Mouse (Mus musculus): ENCODE results near the gene Mad1l1. TPM values are rescaled to one million over a fixed set of nuclear protein-coding genes. Genes with fewer than 3 reads are reported as not detected.

The Mad1l1 gene
- polyA plus RNA-seq, 1 experiment from 2014 or later, result 27.8 TPM

DNA sequence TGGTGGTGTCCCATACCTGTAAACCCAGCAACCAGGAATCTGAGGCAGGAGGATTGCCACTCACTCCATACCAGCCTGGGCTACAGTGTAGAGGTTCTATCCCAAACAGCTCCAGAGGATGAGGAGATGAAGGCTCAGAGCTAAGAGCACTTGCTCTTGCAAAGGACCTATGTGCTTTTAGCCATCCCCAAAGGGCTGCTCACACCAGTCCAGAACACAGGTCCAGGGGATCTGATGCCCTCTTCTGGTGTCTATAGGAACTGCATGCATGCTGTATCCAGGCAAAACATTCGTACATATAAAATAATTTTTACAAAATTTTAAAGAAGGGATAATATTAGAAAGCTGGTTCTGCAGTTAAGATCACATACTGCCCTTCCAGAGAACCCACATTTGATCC is 15.3 kb upstream of the Mad1l1 start:
- Histone ChIP-seq H3K9ac (ENCODE audit: low read length) (no peak overlapping the region), H3K27ac (ENCODE audit: low read length) (no peak overlapping the region), H3K27me3 (ENCODE audit: control insufficient read depth, insufficient read depth, low read length) (no peaks in the 10 kb centered on the region), H3K4me3 (ENCODE audit: low read length) (no peak overlapping the region), H3K9me3 (replicated peaks; ENCODE audit: control insufficient read depth, low read length) (no peaks in the 10 kb centered on the region), H3K4me1 (ENCODE audit: control insufficient read depth, insufficient read depth, low read length) (no peaks in the 10 kb centered on the region), H3K36me3 (ENCODE audit: control insufficient read depth, insufficient read depth) (peaks cover 14% of the 10 kb centered on the region), H3K4me2 (ENCODE audit: low read depth, low read length) (no peak overlapping the region)
- WGBS, result 79% methylated on average over 1 of the region's 1 CpGs
- no peak for ATAC-seq (replicated peaks; ENCODE audit: extremely low read depth, insufficient read depth, low FRiP score)

DNA sequence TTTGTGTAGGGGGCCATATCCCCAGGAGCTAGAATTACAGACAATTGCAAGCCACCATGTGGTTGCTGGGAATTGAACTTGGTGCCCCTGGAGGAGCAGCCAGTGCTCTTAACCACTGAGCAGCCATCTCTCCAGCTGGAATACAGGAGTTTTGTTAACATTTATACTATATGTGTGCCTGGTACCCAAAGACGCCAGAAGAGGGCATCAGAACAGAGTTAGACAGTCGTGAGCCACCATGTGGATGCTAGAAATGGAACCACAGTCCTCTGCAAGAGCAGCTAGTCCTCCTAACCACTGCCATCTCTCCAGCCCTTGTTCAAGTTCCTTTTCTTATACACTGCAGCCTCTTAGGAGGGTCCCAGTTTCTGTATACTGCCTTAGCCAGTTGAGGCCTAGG is 12.3 kb upstream of the Mad1l1 start:
- H3K4me2 ChIP-seq (ENCODE audit: low read depth, low read length), result no peak overlapping the region
- peaks cover 3% of the 10 kb centered on the region for H3K36me3 ChIP-seq (ENCODE audit: control insufficient read depth, insufficient read depth)
- no peaks in the 10 kb centered on the region for H3K9me3 ChIP-seq (replicated peaks; ENCODE audit: control insufficient read depth, low read length)
- no peak overlapping the region for H3K4me3 ChIP-seq (ENCODE audit: low read length)
- WGBS, result 24% methylated on average over 2 of the region's 2 CpGs
- peaks cover 8% of the 10 kb centered on the region for H3K4me1 ChIP-seq (ENCODE audit: control insufficient read depth, insufficient read depth, low read length)
- no peak overlapping the region for H3K9ac ChIP-seq (ENCODE audit: low read length)
- H3K27me3 ChIP-seq (ENCODE audit: control insufficient read depth, insufficient read depth, low read length), result no peaks in the 10 kb centered on the region
- ATAC-seq (replicated peaks; ENCODE audit: extremely low read depth, insufficient read depth, low FRiP score), result no peak
- H3K27ac ChIP-seq (ENCODE audit: low read length), result no peak overlapping the region

DNA sequence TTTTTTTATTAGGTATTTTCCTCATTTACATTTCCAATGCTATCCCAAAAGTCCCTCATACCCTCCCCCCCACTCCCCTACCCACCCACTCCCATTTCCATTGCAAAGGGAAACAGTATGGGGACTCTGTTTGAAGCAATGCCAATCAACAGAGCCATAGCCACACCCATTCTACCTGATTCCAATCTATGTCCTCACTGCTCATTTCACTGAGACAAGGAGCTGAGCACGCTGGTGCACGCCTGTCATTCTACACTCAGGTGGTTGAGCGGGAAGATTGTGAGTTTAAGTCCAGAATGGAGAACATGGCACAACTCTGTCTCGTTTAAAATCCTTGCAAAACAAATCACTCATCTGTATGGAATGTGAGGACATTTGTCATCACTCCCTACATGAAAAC is 11.2 kb upstream of the Mad1l1 start:
- Histone ChIP-seq H3K4me2 (ENCODE audit: low read depth, low read length) (no peak overlapping the region; the same call in 1 of the 2 replicates), H3K27ac (ENCODE audit: low read length) (no peak overlapping the region), H3K36me3 (ENCODE audit: control insufficient read depth, insufficient read depth) (peaks cover 10% of the 10 kb centered on the region), H3K27me3 (ENCODE audit: control insufficient read depth, insufficient read depth, low read length) (no peaks in the 10 kb centered on the region), H3K4me3 (ENCODE audit: low read length) (no peak overlapping the region), H3K9me3 (replicated peaks; ENCODE audit: control insufficient read depth, low read length) (no peaks in the 10 kb centered on the region), H3K9ac (ENCODE audit: low read length) (no peak overlapping the region), H3K4me1 (ENCODE audit: control insufficient read depth, insufficient read depth, low read length) (peaks cover 8% of the 10 kb centered on the region)
- ATAC-seq (replicated peaks; ENCODE audit: extremely low read depth, insufficient read depth, low FRiP score), result no peak
- 53% methylated on average over 4 of the region's 4 CpGs for WGBS

DNA sequence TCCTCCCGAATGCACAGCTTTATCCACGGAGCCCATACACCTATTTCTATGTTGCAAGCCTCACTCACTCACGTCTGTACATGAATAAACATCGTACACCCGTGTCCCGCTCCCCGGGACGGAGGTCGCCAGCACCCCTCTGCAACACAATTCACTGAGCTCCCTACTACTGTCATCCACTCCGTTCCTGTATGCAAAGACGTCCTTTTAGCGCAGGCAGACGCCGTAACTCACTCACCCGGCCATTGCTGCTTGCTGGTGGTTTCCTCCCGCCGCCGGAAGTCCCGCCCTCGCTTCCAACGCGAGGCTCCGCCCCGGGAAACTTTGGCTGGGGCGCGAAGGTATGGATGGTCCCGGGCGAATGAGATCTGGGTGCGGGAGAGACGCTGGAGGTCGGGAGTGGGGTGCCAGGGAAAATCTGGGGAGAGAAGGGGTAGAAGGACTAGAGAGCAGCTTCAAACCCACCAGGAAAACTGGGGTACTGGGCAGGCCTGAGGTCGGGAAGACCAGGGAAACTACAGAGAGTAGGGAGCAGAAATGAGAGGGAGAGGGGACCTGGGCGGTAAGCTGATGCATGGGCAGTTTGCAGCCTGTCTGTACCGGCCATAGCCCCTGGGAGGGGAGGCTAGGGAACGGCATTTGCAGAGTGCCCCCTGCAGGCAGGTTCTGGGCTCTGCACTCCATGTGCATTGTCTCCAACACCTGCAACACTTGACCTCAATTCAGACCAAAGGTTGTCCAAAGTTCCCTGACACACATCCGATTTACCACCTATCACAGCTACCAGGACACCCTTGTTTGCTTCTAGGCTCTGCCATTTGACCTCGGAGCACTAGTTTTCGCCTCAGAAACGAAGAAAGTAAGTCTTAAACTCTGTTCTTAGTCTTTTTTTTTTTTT is 10.5 kb upstream of the Mad1l1 start, which contains the start of gene Mrm2:
Mrm2 (minus strand) TSS at position 284 of the 898 bp plus-strand sequence.
- H3K9ac ChIP-seq (ENCODE audit: low read length), result peak within 1 kb of the TSS; percentile 92
- H3K27me3 ChIP-seq (ENCODE audit: control insufficient read depth, insufficient read depth, low read length), result no peaks in the 10 kb centered on the region
- WGBS, result under 1% methylated on average over 39 of the region's 39 CpGs
- ATAC-seq (replicated peaks; ENCODE audit: extremely low read depth, insufficient read depth, low FRiP score), result peak; percentile 78
- H3K36me3 ChIP-seq (ENCODE audit: control insufficient read depth, insufficient read depth), result peaks cover 12% of the 10 kb centered on the region
- H3K4me3 ChIP-seq (ENCODE audit: low read length), result peak within 1 kb of the TSS; percentile 85
- H3K27ac ChIP-seq (ENCODE audit: low read length), result peak within 1 kb of the TSS; percentile 87
- no peaks in the 10 kb centered on the region for H3K9me3 ChIP-seq (replicated peaks; ENCODE audit: control insufficient read depth, low read length)
- peaks cover 8% of the 10 kb centered on the region for H3K4me1 ChIP-seq (ENCODE audit: control insufficient read depth, insufficient read depth, low read length)
- peak within 1 kb of the TSS; percentile 95 for H3K4me2 ChIP-seq (ENCODE audit: low read depth, low read length)

DNA sequence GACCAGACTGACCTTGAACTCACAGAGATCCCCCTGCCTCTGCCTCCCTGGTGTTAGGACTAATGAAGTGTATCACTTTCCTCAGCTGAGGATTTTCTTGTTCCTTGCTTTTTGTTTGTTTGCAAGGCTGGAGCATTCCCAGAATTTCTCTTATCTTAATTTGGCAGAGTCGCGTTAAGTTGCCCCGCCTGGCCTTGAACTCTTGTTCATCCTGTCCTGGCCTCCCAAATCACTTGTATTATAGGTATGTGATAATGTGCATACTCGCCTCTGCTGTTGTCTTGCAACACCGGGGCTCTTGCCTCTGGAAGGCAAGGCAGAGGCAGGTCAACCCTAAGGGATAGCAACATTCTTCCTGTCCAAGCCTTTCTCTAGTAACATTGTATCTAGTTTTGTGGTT is 2.7 kb upstream of the Mad1l1 start:
- no peak overlapping the region for H3K27ac ChIP-seq (ENCODE audit: low read length)

DNA sequence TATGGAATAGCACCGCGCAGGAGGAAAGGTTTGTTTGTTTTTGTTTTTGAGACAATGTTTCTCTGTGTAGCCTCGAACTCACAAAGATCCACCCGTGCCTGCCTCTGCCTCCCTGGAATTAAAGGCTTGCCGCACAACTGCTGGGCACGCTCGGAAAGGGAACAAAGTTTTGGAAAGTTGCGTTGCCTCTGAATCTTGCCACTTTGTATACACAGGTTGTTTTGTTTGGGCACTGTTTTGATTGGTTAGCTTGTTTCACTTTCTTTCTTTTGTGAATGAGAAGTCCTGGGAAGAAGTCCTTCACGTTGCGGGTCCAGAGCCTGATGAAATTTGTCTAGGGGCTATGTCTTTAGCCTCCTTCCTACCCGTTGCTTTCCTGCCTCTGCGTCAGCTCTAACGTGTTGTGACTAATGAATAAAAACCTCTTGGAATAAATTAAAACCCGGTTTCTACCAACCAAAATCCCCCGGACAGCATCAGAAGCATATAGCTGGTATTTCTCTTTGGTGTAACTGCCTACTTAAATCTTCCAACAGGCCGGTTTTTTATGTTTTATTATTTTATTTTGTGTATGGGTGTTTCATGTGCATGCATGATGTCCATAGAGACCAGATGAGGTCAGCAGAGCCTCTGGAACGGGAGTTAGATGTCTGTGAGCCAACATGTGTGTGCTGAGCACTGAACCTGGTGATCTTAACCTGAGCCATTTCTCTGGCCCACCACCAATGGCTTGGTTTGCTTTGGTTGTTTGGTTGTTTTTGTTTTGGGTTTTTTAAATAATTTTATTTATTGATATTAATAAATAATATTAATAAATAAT is 614 bp upstream of the Mad1l1 start:
- Histone ChIP-seq H3K9me3 (replicated peaks; ENCODE audit: control insufficient read depth, low read length) (no peaks in the 10 kb centered on the region), H3K9ac (ENCODE audit: low read length) (peak overlapping the region; percentile 98), H3K4me2 (ENCODE audit: low read depth, low read length) (peak overlapping the region; percentile 77), H3K27ac (ENCODE audit: low read length) (peak overlapping the region; percentile 84), H3K4me3 (ENCODE audit: low read length) (peak overlapping the region; percentile 88), H3K4me1 (ENCODE audit: control insufficient read depth, insufficient read depth, low read length) (peaks cover 15% of the 10 kb centered on the region), H3K36me3 (ENCODE audit: control insufficient read depth, insufficient read depth) (no peaks in the 10 kb centered on the region; the same call in 1 of the 2 replicates), H3K27me3 (ENCODE audit: control insufficient read depth, insufficient read depth, low read length) (no peaks in the 10 kb centered on the region)
- WGBS, result 1% methylated on average over 17 of the region's 17 CpGs
- no peak for ATAC-seq (replicated peaks; ENCODE audit: extremely low read depth, insufficient read depth, low FRiP score)

More for the DNA sequence above, 2.7 kb upstream of the Mad1l1 start:
- Histone ChIP-seq H3K27me3 (ENCODE audit: control insufficient read depth, insufficient read depth, low read length) (no peaks in the 10 kb centered on the region), H3K4me2 (ENCODE audit: low read depth, low read length) (no peak overlapping the region), H3K4me1 (ENCODE audit: control insufficient read depth, insufficient read depth, low read length) (peaks cover 14% of the 10 kb centered on the region), H3K4me3 (ENCODE audit: low read length) (no peak overlapping the region), H3K9ac (ENCODE audit: low read length) (no peak overlapping the region), H3K36me3 (ENCODE audit: control insufficient read depth, insufficient read depth) (peaks cover 12% of the 10 kb centered on the region), H3K9me3 (replicated peaks; ENCODE audit: control insufficient read depth, low read length) (no peaks in the 10 kb centered on the region)
- ATAC-seq (replicated peaks; ENCODE audit: extremely low read depth, insufficient read depth, low FRiP score), result no peak
- 82% methylated on average over 5 of the region's 5 CpGs for WGBS

DNA sequence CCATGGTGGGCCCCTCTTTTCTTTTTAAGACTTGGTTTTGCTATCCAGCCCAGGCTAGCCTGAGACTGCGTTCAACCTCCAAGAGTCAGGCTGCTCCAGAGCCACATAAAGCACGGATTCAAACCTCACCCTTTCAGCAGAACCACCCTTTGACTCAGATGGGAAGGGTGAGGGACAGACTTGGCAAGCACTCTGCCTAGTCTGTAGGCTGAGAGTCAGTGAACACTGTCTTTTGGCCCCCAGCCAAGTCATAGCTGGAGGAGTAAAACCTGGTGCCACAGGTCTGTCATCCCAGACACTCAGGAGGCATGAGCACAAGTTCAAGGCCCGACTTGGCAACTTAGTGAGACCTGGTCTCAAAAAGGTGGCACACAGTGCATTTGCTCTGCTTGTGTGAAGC is 4.6 kb downstream of the Mad1l1 start:
- Histone ChIP-seq H3K27ac (ENCODE audit: low read length) (no peak overlapping the region), H3K4me2 (ENCODE audit: low read depth, low read length) (no peak overlapping the region), H3K4me1 (ENCODE audit: control insufficient read depth, insufficient read depth, low read length) (peaks cover 14% of the 10 kb centered on the region), H3K36me3 (ENCODE audit: control insufficient read depth, insufficient read depth) (peaks cover 11% of the 10 kb centered on the region; the same call in 1 of the 2 replicates), H3K9ac (ENCODE audit: low read length) (no peak overlapping the region), H3K4me3 (ENCODE audit: low read length) (no peak overlapping the region), H3K27me3 (ENCODE audit: control insufficient read depth, insufficient read depth, low read length) (no peaks in the 10 kb centered on the region), H3K9me3 (replicated peaks; ENCODE audit: control insufficient read depth, low read length) (no peaks in the 10 kb centered on the region)
- 61% methylated on average over 3 of the region's 3 CpGs for WGBS
- ATAC-seq (replicated peaks; ENCODE audit: extremely low read depth, insufficient read depth, low FRiP score), result no peak

DNA sequence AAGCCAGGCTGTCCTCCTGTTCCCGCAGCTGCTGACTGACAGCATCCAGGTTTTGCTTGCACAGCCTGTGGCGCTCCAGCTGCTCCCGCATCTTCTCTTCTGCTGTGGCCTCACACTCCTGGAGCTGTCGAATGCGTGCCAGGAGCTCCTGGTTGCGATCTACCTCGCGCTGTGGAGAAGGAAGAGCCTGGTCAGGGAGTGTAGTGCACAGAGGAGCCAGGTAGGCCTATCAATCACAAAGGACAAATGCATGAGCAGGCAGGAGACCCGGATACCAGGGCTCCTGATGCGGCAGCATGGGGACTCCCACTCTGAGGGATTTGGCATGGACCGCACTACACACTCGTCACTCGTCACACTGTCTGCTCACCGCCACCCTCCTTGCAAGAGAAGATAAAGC is 13.8 kb downstream of the Mad1l1 start:
- no peak for ATAC-seq (replicated peaks; ENCODE audit: extremely low read depth, insufficient read depth, low FRiP score)
- Histone ChIP-seq H3K36me3 (ENCODE audit: control insufficient read depth, insufficient read depth) (peaks cover 27% of the 10 kb centered on the region), H3K4me3 (ENCODE audit: low read length) (no peak overlapping the region), H3K4me2 (ENCODE audit: low read depth, low read length) (peak overlapping the region; percentile 16; the same call in 1 of the 2 replicates), H3K4me1 (ENCODE audit: control insufficient read depth, insufficient read depth, low read length) (peaks cover 16% of the 10 kb centered on the region), H3K9ac (ENCODE audit: low read length) (peak overlapping the region; percentile 17; the same call in 1 of the 2 replicates), H3K27me3 (ENCODE audit: control insufficient read depth, insufficient read depth, low read length) (no peaks in the 10 kb centered on the region), H3K9me3 (replicated peaks; ENCODE audit: control insufficient read depth, low read length) (no peaks in the 10 kb centered on the region), H3K27ac (ENCODE audit: low read length) (no peak overlapping the region)
- 59% methylated on average over 14 of the region's 14 CpGs for WGBS

All from heart, embryonic 16.5 days (tissue).